Comparison of ENCODE assay signal across 8 mouse cellular contexts in the genomic region with DNA sequence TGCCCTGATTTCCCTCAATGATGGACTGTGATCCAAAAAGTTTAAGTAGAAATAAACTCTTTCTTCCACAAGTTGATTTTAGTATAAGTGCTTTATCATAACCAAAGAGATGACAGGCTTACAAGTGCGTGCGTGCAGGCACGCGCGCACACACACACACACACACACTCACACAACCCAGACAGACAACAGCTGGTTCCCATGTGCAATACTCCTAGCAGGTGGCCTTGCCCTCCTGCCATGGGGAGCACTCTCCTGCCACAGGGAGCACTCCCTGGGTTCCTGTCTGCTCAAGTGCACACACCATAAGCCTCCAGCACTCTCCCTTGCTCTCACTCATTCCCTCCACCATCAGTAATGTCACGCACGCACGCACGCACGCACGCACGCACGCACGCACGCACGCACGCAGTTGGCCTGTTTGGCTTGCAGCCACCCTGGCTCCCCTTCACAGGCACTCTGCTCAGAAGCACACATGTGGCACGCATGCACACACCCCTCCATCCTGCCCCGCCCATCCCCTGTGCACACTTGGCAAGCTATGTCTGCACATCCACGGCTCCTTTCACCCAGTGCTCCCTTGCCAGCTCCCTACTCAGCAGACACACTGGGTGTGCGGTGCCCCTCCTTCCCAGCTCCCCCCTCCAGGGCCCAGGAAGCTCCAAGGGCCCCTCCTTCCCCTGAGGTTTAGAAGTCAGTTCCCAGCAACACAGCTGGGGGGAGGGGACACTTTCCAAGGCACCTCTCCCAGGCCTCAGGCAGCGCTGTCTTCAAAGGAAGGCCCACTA. TPM values are rescaled to one million over a fixed set of nuclear protein-coding genes. Genes with fewer than 3 reads are reported as not detected.
DNase-seq lines count a peak whose midpoint lies in the region; ATAC-seq and TF ChIP-seq lines count a peak whose summit lies in the region.

No protein-coding gene starts in this region.

- H3K79me2 ChIP-seq in heart, adult 2 months (replicated peaks; ENCODE audit: control insufficient read depth, insufficient read depth, low read length): peaks cover 17% of the 10 kb centered on the region

- H3K27me3 ChIP-seq in heart, adult 2 months (ENCODE audit: control insufficient read depth, insufficient read depth, low read length): no peaks in the 10 kb centered on the region
- no peaks in the 10 kb centered on the region for H3K27me3 ChIP-seq in embryonic facial prominence, embryonic 15.5 days
- H3K27me3 ChIP-seq in limb, embryonic 15.5 days: no peaks in the 10 kb centered on the region

- DNase-seq in heart, adult 2 months: peak in 1 of 2 experiments; percentile 52
- no peak for DNase-seq in heart, postnatal 4 days
- peak; percentile 45 to 51 for DNase-seq in B cell, adult 2 months
- DNase-seq in frontal cortex, postnatal 36 days (ENCODE audit: low spot score in 2 of 2): no peak
- no peak for DNase-seq in retina, embryonic 14.5 days (ENCODE audit: low spot score)
- no peak for DNase-seq in urinary bladder, postnatal 36 days (ENCODE audit: low spot score in 2 of 2)

- TF ChIP-seq EP300 in heart, adult 2 months (IDR thresholded peaks at IDR 0.05; ENCODE audit: insufficient read depth, low read depth, low read length): no peak

- TF ChIP-seq POLR2A in heart, adult 2 months (IDR thresholded peaks at IDR 0.05; ENCODE audit: insufficient read depth, low read depth, low read length): no peak

- intact Hi-C loops in heart, adult 2 months (cut with DNase I): no loop called here

- H3K9ac ChIP-seq in heart, adult 2 months (ENCODE audit: low read depth, low read length): 0 out of 2 replicates have a peak overlapping the region, but pooled peaks have one; percentile 4
- H3K9ac ChIP-seq in embryonic facial prominence, embryonic 15.5 days: no peak overlapping the region
- no peak overlapping the region for H3K9ac ChIP-seq in limb, embryonic 15.5 days

- H3K4me2 ChIP-seq in embryonic facial prominence, embryonic 15.5 days (replicated peaks): peak overlapping the region; percentile 17; the same call in 1 of the 2 replicates
- H3K4me2 ChIP-seq in limb, embryonic 15.5 days: peak overlapping the region; percentile 19; the same call in 1 of the 2 replicates

- peaks cover 34% of the 10 kb centered on the region for H3K4me1 ChIP-seq in heart, adult 2 months (ENCODE audit: control insufficient read depth, insufficient read depth, low read length)
- H3K4me1 ChIP-seq in embryonic facial prominence, embryonic 15.5 days: peaks cover 95% of the 10 kb centered on the region
- peaks cover 92% of the 10 kb centered on the region for H3K4me1 ChIP-seq in limb, embryonic 15.5 days

- H3K27ac ChIP-seq in heart, adult 2 months: no peak overlapping the region; the same call in 1 of the 2 replicates
- H3K27ac ChIP-seq in embryonic facial prominence, embryonic 15.5 days (replicated peaks): peak overlapping the region; percentile 90
- H3K27ac ChIP-seq in limb, embryonic 15.5 days: peak overlapping the region; percentile 83

- 61% methylated on average over 22 of the region's 22 CpGs for WGBS in heart, adult 2 months
- WGBS in embryonic facial prominence, embryonic 15.5 days: 49% methylated on average over 22 of the region's 22 CpGs
- WGBS in limb, embryonic 15.5 days: 58% methylated on average over 22 of the region's 22 CpGs

- no peak for TF ChIP-seq CTCF in heart, adult 2 months (IDR thresholded peaks at IDR 0.05)

- no peaks in the 10 kb centered on the region for H3K36me3 ChIP-seq in heart, adult 2 months (ENCODE audit: control insufficient read depth, insufficient read depth, low read length)
- no peaks in the 10 kb centered on the region; the same call in 1 of the 2 replicates for H3K36me3 ChIP-seq in embryonic facial prominence, embryonic 15.5 days
- 0 out of 2 replicates have a peak, but pooled peaks cover 3% of the 10 kb centered on the region for H3K36me3 ChIP-seq in limb, embryonic 15.5 days

- 0 out of 2 replicates have a peak, but pooled peaks have one; percentile 11 for ATAC-seq in embryonic facial prominence, embryonic 15.5 days (ENCODE audit: insufficient number of reproducible peaks, low FRiP score, low TSS enrichment, low read depth)
- no peak; the same call in 1 of the 2 replicates for ATAC-seq in limb, embryonic 15.5 days (ENCODE audit: insufficient number of reproducible peaks, low FRiP score, low TSS enrichment, low read depth)

- H3K9me3 ChIP-seq in embryonic facial prominence, embryonic 15.5 days (replicated peaks): no peaks in the 10 kb centered on the region
- no peaks in the 10 kb centered on the region for H3K9me3 ChIP-seq in limb, embryonic 15.5 days

- no peak overlapping the region for H3K4me3 ChIP-seq in heart, adult 2 months
- H3K4me3 ChIP-seq in embryonic facial prominence, embryonic 15.5 days (replicated peaks): no peak overlapping the region
- H3K4me3 ChIP-seq in limb, embryonic 15.5 days: no peak overlapping the region

RNA-seq across cellular contexts. Expression of gene Ncor2, which starts 22.4 kb away (rescaled TPM):
- total RNA-seq in heart, adult 2 months (2021): 10 to 100 TPM; 73.5 to 77.5 TPM
- 27.9 and 39.1 TPM in 2 replicates for polyA plus RNA-seq in heart, adult 2 months (2012; rRNA removed)
- 100 to 1,000 TPM; 104 to 112 TPM for total RNA-seq in heart, postnatal 4 days (2021)
- 39.3 and 41.8 TPM in 2 replicates for polyA plus RNA-seq in embryonic facial prominence, embryonic 15.5 days (2015; fragmentation: Nextera tagmentation; extraction: Ambion mirVana)
- 32.7 and 34.1 TPM in 2 replicates for polyA plus RNA-seq in limb, embryonic 15.5 days (2015; fragmentation: Nextera tagmentation; extraction: Ambion mirVana)

Comparison
In these comparisons a context has a peak if more than half of its experiments do, and no peak if none do; other contexts are left out.
1. DNase-seq: peak in B cell, adult 2 months (2 of 2); none in heart, postnatal 4 days (single experiment), frontal cortex, postnatal 36 days (0 of 2), retina, embryonic 14.5 days (single experiment) and urinary bladder, postnatal 36 days (0 of 2).